Mouse (Mus musculus) kidney, postnatal 4 days (tissue): ENCODE measurements around the gene Sp8.

Source experiments
- DNase-seq, 2 experiments: peaks; one replicate each; pipeline ENCODE4 v3.0.0; 2021; ENCODE audit warnings: mixed read lengths in 2 of 2

The Sp8 gene

GRCm38 (mm10) chr12:118849203-118849861 lies 3.2 kb downstream of the Sp8 start:
- peak in 1 of 2 experiments; percentile 49 for DNase-seq

- DNase-seq, result no peak
These were observed 3.9 kb downstream of the Sp8 start for GRCm38 (mm10) chr12:118849996-118850395.

- no peak for DNase-seq
These were observed 4.8 kb downstream of the Sp8 start for GRCm38 (mm10) chr12:118850851-118851410.

GRCm38 (mm10) chr12:118853331-118853730 lies 7.2 kb downstream of the Sp8 start:
- no peak for DNase-seq

- no peak for DNase-seq
These were observed 8.3 kb downstream of the Sp8 start for GRCm38 (mm10) chr12:118854401-118854800.

- peak; percentile 82 to 86 for DNase-seq
These were observed 8.8 kb downstream of the Sp8 start for GRCm38 (mm10) chr12:118854831-118855453.

- DNase-seq, result no peak
These were observed 10.0 kb downstream of the Sp8 start for GRCm38 (mm10) chr12:118856151-118856550.

- no peak for DNase-seq
These were observed 26.5 kb downstream of the Sp8 start for GRCm38 (mm10) chr12:118872673-118873072.

- DNase-seq, result no peak
These were observed 36.7 kb downstream of the Sp8 start for GRCm38 (mm10) chr12:118882790-118883189.

GRCm38 (mm10) chr12:118887964-118888363 lies 41.8 kb downstream of the Sp8 start:
- DNase-seq, result peak; percentile 64 to 71
